Mouse (Mus musculus) limb, embryonic 14.5 days (tissue): ENCODE data around the gene Ints5. TPM values are rescaled to one million over a fixed set of nuclear protein-coding genes. Genes with fewer than 3 reads are reported as not detected.

Experiments
- ATAC-seq: fragments of 200-750 bp; cut with Nextera tagmentation; 2 replicates; pipeline ENCODE4 v1.8.0; 2017; ENCODE audit warnings: low read depth, moderate number of reproducible peaks, moderate TSS enrichment; ENCODE audit not compliant: low FRiP score
- DNase-seq: peaks from one replicate; pipeline ENCODE4 v3.0.0-alpha.2; 2015; ENCODE audit warnings: low spot score
- H3K27ac ChIP-seq: fragments of 300-500 bp; sonication (generic); replicated peaks from 2 replicates; pipeline ENCODE4 v1.5.1; 2014; ENCODE audit warnings: low read depth, mild to moderate bottlenecking, low read length, moderate library complexity, mixed read lengths
- H3K27me3 ChIP-seq: fragments of 300-500 bp; sonication (generic); 2 replicates; pipeline ENCODE4 v1.6.1; 2014; ENCODE audit warnings: low read length, mixed read lengths; ENCODE audit not compliant: control insufficient read depth, insufficient read depth
- H3K36me3 ChIP-seq: fragments of 300-500 bp; sonication (generic); 2 replicates; pipeline ENCODE4 v1.6.1; 2014; ENCODE audit warnings: mild to moderate bottlenecking, low read length, moderate library complexity, mixed read lengths; ENCODE audit not compliant: control insufficient read depth, insufficient read depth
- H3K4me1 ChIP-seq: fragments of 300-500 bp; sonication (generic); 2 replicates; pipeline ENCODE4 v1.6.1; 2014; ENCODE audit warnings: antibody characterized with exemption, low read length, mixed read lengths; ENCODE audit not compliant: control insufficient read depth, insufficient read depth
- H3K4me2 ChIP-seq: fragments of 300-500 bp; sonication (generic); replicated peaks from 2 replicates; pipeline ENCODE4 v1.6.1; 2014; ENCODE audit warnings: low read depth, mild to moderate bottlenecking, low read length, moderate library complexity; ENCODE audit not compliant: severe bottlenecking
- H3K4me3 ChIP-seq: fragments of 300-500 bp; sonication (generic); replicated peaks from 2 replicates; pipeline ENCODE4 v1.5.1; 2014; ENCODE audit warnings: low read length
- H3K9ac ChIP-seq: fragments of 300-500 bp; sonication (generic); 2 replicates; pipeline ENCODE4 v1.6.1; 2014; ENCODE audit warnings: mild to moderate bottlenecking, low read depth, low read length, moderate library complexity; ENCODE audit not compliant: severe bottlenecking
- H3K9me3 ChIP-seq: fragments of 300-500 bp; sonication (generic); 2 replicates; pipeline ENCODE4 v1.6.1; 2016; ENCODE audit warnings: low read length; ENCODE audit not compliant: control insufficient read depth
- POLR2A ChIP-seq: fragments of 200-500 bp; IDR thresholded peaks from 2 replicates; pipeline ENCODE4 v1.8.0; 2012; ENCODE audit warnings: inconsistent platforms, mild to moderate bottlenecking, moderate library complexity, borderline replicate concordance; ENCODE audit not compliant: insufficient read depth, insufficient read length; ENCODE audit errors: extremely low read depth
- WGBS: fragments of 180-500 bp; shearing (Covaris S2); extraction: QIAGEN DNeasy Blood & Tissue Kit; methylation state at CpG from one replicate; pipeline ENCODE4 v1.1.7; 2014; 5-methylcytosine and 5-hydroxymethylcytosine counted together
- microRNA-seq: library from miRNA; unstranded; fragments of <30 nt; microRNA quantifications from one replicate; pipeline ENCODE4, GENCODE M21; 2016
- polyA plus RNA-seq, 2 experiments: library from polyadenylated mRNA; depleted of rRNA in 1 of 2; stranded (reverse) in 1 of 2; unstranded in 1 of 2; fragments of >200 nt; fragmentation: Nextera tagmentation in 1 of 2; extraction: Ambion mirVana in 1 of 2; gene quantifications; 2 replicates each; pipeline versions ENCODE4 v1.2.1 to v1.2.3; 2012 to 2014

The Ints5 gene
- polyA plus RNA-seq, 2 experiments = 33.4 to 34.5 TPM

GRCm38 (mm10) chr19:8943047-8943446 lies 50.2 kb downstream of the Ints5 start:
- H3K27ac ChIP-seq = peak overlapping the region; percentile 94; the same call in 1 of the 2 replicates
- no peak for DNase-seq
- WGBS = 75% methylated on average over 2 of the region's 2 CpGs
- peak overlapping the region; percentile 61 for H3K4me2 ChIP-seq
- no peaks in the 10 kb centered on the region for H3K27me3 ChIP-seq
- H3K4me1 ChIP-seq = peaks cover 21% of the 10 kb centered on the region
- H3K9ac ChIP-seq = peak overlapping the region; percentile 97
- peaks cover 62% of the 10 kb centered on the region for H3K36me3 ChIP-seq
- no peak for TF ChIP-seq POLR2A
- H3K9me3 ChIP-seq = no peaks in the 10 kb centered on the region
- no peak for ATAC-seq
- H3K4me3 ChIP-seq = peak overlapping the region; percentile 91

GRCm38 (mm10) chr19:8944062-8944461 lies 51.3 kb downstream of the Ints5 start:
- TF ChIP-seq POLR2A = no peak
- no peaks in the 10 kb centered on the region for H3K27me3 ChIP-seq
- H3K9me3 ChIP-seq = no peaks in the 10 kb centered on the region
- peak overlapping the region; percentile 28; the same call in 1 of the 2 replicates for H3K9ac ChIP-seq
- H3K4me2 ChIP-seq = peak overlapping the region; percentile 61
- WGBS = 44% methylated on average over 5 of the region's 5 CpGs
- DNase-seq (peak; percentile 23), ATAC-seq (no peak)
- peak overlapping the region; percentile 18; the same call in 1 of the 2 replicates for H3K4me3 ChIP-seq
- H3K27ac ChIP-seq = 0 out of 2 replicates have a peak overlapping the region, but pooled peaks have one; percentile 9
- peaks cover 21% of the 10 kb centered on the region for H3K4me1 ChIP-seq
- peaks cover 62% of the 10 kb centered on the region for H3K36me3 ChIP-seq

GRCm38 (mm10) chr19:8944750-8945149 lies 51.9 kb downstream of the Ints5 start:
- Histone ChIP-seq H3K4me2 (peak overlapping the region; percentile 61; the same call in 1 of the 2 replicates), H3K4me1 (peaks cover 21% of the 10 kb centered on the region), H3K9ac (peak overlapping the region; percentile 13; the same call in 1 of the 2 replicates), H3K9me3 (no peaks in the 10 kb centered on the region), H3K27ac (no peak overlapping the region), H3K27me3 (no peaks in the 10 kb centered on the region), H3K36me3 (peaks cover 61% of the 10 kb centered on the region), H3K4me3 (peak overlapping the region; percentile 18)
- DNase-seq = peak; percentile 89
- 27% methylated on average over 5 of the region's 5 CpGs for WGBS
- no peak for TF ChIP-seq POLR2A
- no peak for ATAC-seq

GRCm38 (mm10) chr19:8945251-8945650 lies 52.4 kb downstream of the Ints5 start:
- no peak for TF ChIP-seq POLR2A
- Histone ChIP-seq H3K27me3 (no peaks in the 10 kb centered on the region), H3K4me3 (peak overlapping the region; percentile 18), H3K4me2 (peak overlapping the region; percentile 61), H3K36me3 (peaks cover 63% of the 10 kb centered on the region), H3K9me3 (no peaks in the 10 kb centered on the region), H3K9ac (peak overlapping the region; percentile 13; the same call in 1 of the 2 replicates), H3K27ac (no peak overlapping the region), H3K4me1 (peaks cover 21% of the 10 kb centered on the region)
- DNase-seq = no peak
- 84% methylated on average over 6 of the region's 6 CpGs for WGBS
- ATAC-seq = no peak

GRCm38 (mm10) chr19:8946929-8947328 lies 54.1 kb downstream of the Ints5 start:
- WGBS = 93% methylated on average over 7 of the region's 7 CpGs
- Histone ChIP-seq H3K36me3 (peaks cover 78% of the 10 kb centered on the region), H3K27me3 (no peaks in the 10 kb centered on the region), H3K9ac (no peak overlapping the region), H3K27ac (no peak overlapping the region), H3K4me2 (no peak overlapping the region), H3K4me1 (peaks cover 14% of the 10 kb centered on the region), H3K9me3 (no peaks in the 10 kb centered on the region), H3K4me3 (no peak overlapping the region)
- no peak for TF ChIP-seq POLR2A
- DNase-seq (no peak), ATAC-seq (no peak)

Small RNA genes within 50 kb of the gene (microRNA-seq; reads per million reads assigned to microRNA genes)
- not detected for gene Mir5136

Other genes starting within 250 kb of the Ints5 start
Only the 30 nearest of the 33 such genes appear.
- gene Slc3a2, start 169.6 kb upstream of the Ints5 start, polyA plus RNA-seq (2012; rRNA removed) = 111 and 123 TPM in 2 replicates
- gene Slc3a2, start 169.6 kb upstream of the Ints5 start, polyA plus RNA-seq (2014; fragmentation: Nextera tagmentation; extraction: Ambion mirVana) = 101 and 109 TPM in 2 replicates
- 66.4 and 66.6 TPM in 2 replicates for gene Wdr74, start 157.2 kb upstream of the Ints5 start, polyA plus RNA-seq (2012; rRNA removed)
- gene Wdr74, start 157.2 kb upstream of the Ints5 start, polyA plus RNA-seq (2014; fragmentation: Nextera tagmentation; extraction: Ambion mirVana) = 85.5 and 87.2 TPM in 2 replicates
- gene 1700092M07Rik, start 152.3 kb upstream of the Ints5 start, polyA plus RNA-seq (2012; rRNA removed) = 1.6 and 3.2 TPM in 2 replicates
- gene 1700092M07Rik, start 152.3 kb upstream of the Ints5 start, polyA plus RNA-seq (2014; fragmentation: Nextera tagmentation; extraction: Ambion mirVana) = 1.6 and 2.1 TPM in 2 replicates
- 188 and 197 TPM in 2 replicates for gene Stx5a, start 151.6 kb upstream of the Ints5 start, polyA plus RNA-seq (2012; rRNA removed)
- 161 and 174 TPM in 2 replicates for gene Stx5a, start 151.6 kb upstream of the Ints5 start, polyA plus RNA-seq (2014; fragmentation: Nextera tagmentation; extraction: Ambion mirVana)
- gene Nxf1, start 135.9 kb upstream of the Ints5 start, polyA plus RNA-seq (2012; rRNA removed) = 263 and 265 TPM in 2 replicates
- 168 and 187 TPM in 2 replicates for gene Nxf1, start 135.9 kb upstream of the Ints5 start, polyA plus RNA-seq (2014; fragmentation: Nextera tagmentation; extraction: Ambion mirVana)
- gene Tmem223, start 122.0 kb upstream of the Ints5 start, polyA plus RNA-seq (2012; rRNA removed) = 192 and 275 TPM in 2 replicates
- gene Tmem223, start 122.0 kb upstream of the Ints5 start, polyA plus RNA-seq (2014; fragmentation: Nextera tagmentation; extraction: Ambion mirVana) = 177 and 220 TPM in 2 replicates
- gene Tmem179b, start 118.5 kb upstream of the Ints5 start, polyA plus RNA-seq (2012; rRNA removed) = 63.5 and 97.1 TPM in 2 replicates
- gene Tmem179b, start 118.5 kb upstream of the Ints5 start, polyA plus RNA-seq (2014; fragmentation: Nextera tagmentation; extraction: Ambion mirVana) = 83.6 and 84.2 TPM in 2 replicates
- 22.4 and 29.1 TPM in 2 replicates for gene Taf6l, start 106.6 kb upstream of the Ints5 start, polyA plus RNA-seq (2012; rRNA removed)
- 21.3 and 21.8 TPM in 2 replicates for gene Taf6l, start 106.6 kb upstream of the Ints5 start, polyA plus RNA-seq (2014; fragmentation: Nextera tagmentation; extraction: Ambion mirVana)
- gene Polr2g, start 94.4 kb upstream of the Ints5 start, polyA plus RNA-seq (2012; rRNA removed) = 135 and 140 TPM in 2 replicates
- 153 and 165 TPM in 2 replicates for gene Polr2g, start 94.4 kb upstream of the Ints5 start, polyA plus RNA-seq (2014; fragmentation: Nextera tagmentation; extraction: Ambion mirVana)
- 3.5 and 3.9 TPM in 2 replicates for gene Zbtb3, start 90.5 kb upstream of the Ints5 start, polyA plus RNA-seq (2012; rRNA removed)
- gene Zbtb3, start 90.5 kb upstream of the Ints5 start, polyA plus RNA-seq (2014; fragmentation: Nextera tagmentation; extraction: Ambion mirVana) = 5.3 and 5.6 TPM in 2 replicates
- gene Ttc9c, start 73.7 kb upstream of the Ints5 start, polyA plus RNA-seq (2012; rRNA removed) = 48.3 and 54.3 TPM in 2 replicates
- 41.8 and 48.5 TPM in 2 replicates for gene Ttc9c, start 73.7 kb upstream of the Ints5 start, polyA plus RNA-seq (2014; fragmentation: Nextera tagmentation; extraction: Ambion mirVana)
- 59.4 and 88.6 TPM in 2 replicates for gene Hnrnpul2, start 73.0 kb upstream of the Ints5 start, polyA plus RNA-seq (2012; rRNA removed)
- 9.5 and 9.6 TPM in 2 replicates for gene Hnrnpul2, start 73.0 kb upstream of the Ints5 start, polyA plus RNA-seq (2014; fragmentation: Nextera tagmentation; extraction: Ambion mirVana)
- 0.51 and 3.0 TPM in 2 replicates for gene AC129217.1, start 63.2 kb upstream of the Ints5 start, polyA plus RNA-seq (2012; rRNA removed)
- not detected in 2 replicates for gene AC129217.1, start 63.2 kb upstream of the Ints5 start, polyA plus RNA-seq (2014; fragmentation: Nextera tagmentation; extraction: Ambion mirVana)
- 48.2 and 63.5 TPM in 2 replicates for gene Bscl2, start 55.5 kb upstream of the Ints5 start, polyA plus RNA-seq (2012; rRNA removed)
- 50.2 and 51.3 TPM in 2 replicates for gene Bscl2, start 55.5 kb upstream of the Ints5 start, polyA plus RNA-seq (2014; fragmentation: Nextera tagmentation; extraction: Ambion mirVana)
- 2.2 and 2.5 TPM in 2 replicates for gene Gng3, start 53.8 kb upstream of the Ints5 start, polyA plus RNA-seq (2012; rRNA removed)
- 4.2 and 5.0 TPM in 2 replicates for gene Gng3, start 53.8 kb upstream of the Ints5 start, polyA plus RNA-seq (2014; fragmentation: Nextera tagmentation; extraction: Ambion mirVana)
- 1.9 and 2.1 TPM in 2 replicates for gene Lrrn4cl, start 42.2 kb upstream of the Ints5 start, polyA plus RNA-seq (2012; rRNA removed)
- 0.70 and 1.6 TPM in 2 replicates for gene Lrrn4cl, start 42.2 kb upstream of the Ints5 start, polyA plus RNA-seq (2014; fragmentation: Nextera tagmentation; extraction: Ambion mirVana)
- gene Ubxn1, start 21.5 kb upstream of the Ints5 start, polyA plus RNA-seq (2012; rRNA removed) = 84.2 and 127 TPM in 2 replicates
- 154 and 166 TPM in 2 replicates for gene Ubxn1, start 21.5 kb upstream of the Ints5 start, polyA plus RNA-seq (2014; fragmentation: Nextera tagmentation; extraction: Ambion mirVana)
- gene Uqcc3, start 12.1 kb upstream of the Ints5 start, polyA plus RNA-seq (2012; rRNA removed) = 33.9 and 51.3 TPM in 2 replicates
- 65.9 and 70.1 TPM in 2 replicates for gene Uqcc3, start 12.1 kb upstream of the Ints5 start, polyA plus RNA-seq (2014; fragmentation: Nextera tagmentation; extraction: Ambion mirVana)
- 6.0 and 6.1 TPM in 2 replicates for gene Lbhd1, start 9.3 kb upstream of the Ints5 start, polyA plus RNA-seq (2012; rRNA removed)
- 59.6 and 70.0 TPM in 2 replicates for gene Lbhd1, start 9.3 kb upstream of the Ints5 start, polyA plus RNA-seq (2014; fragmentation: Nextera tagmentation; extraction: Ambion mirVana)
- gene Gm49403, start 9.1 kb upstream of the Ints5 start, polyA plus RNA-seq (2012; rRNA removed) = not detected in 2 replicates
- gene Gm49403, start 9.1 kb upstream of the Ints5 start, polyA plus RNA-seq (2014; fragmentation: Nextera tagmentation; extraction: Ambion mirVana) = not detected in 2 replicates
- gene 1810009A15Rik, start 4.2 kb upstream of the Ints5 start, polyA plus RNA-seq (2012; rRNA removed) = 50.1 and 92.1 TPM in 2 replicates
- gene 1810009A15Rik, start 4.2 kb upstream of the Ints5 start, polyA plus RNA-seq (2014; fragmentation: Nextera tagmentation; extraction: Ambion mirVana) = 80.2 and 87.6 TPM in 2 replicates
- 0.38 TPM in 1 of 2 replicates, not detected in the other for gene Gm49416, start 4.1 kb upstream of the Ints5 start, polyA plus RNA-seq (2012; rRNA removed)
- gene Gm49416, start 4.1 kb upstream of the Ints5 start, polyA plus RNA-seq (2014; fragmentation: Nextera tagmentation; extraction: Ambion mirVana) = 0.50 TPM in 1 of 2 replicates, not detected in the other
- 212 and 265 TPM in 2 replicates for gene Ganab, start 5.1 kb downstream of the Ints5 start, polyA plus RNA-seq (2012; rRNA removed)
- 91.7 and 99.6 TPM in 2 replicates for gene Ganab, start 5.1 kb downstream of the Ints5 start, polyA plus RNA-seq (2014; fragmentation: Nextera tagmentation; extraction: Ambion mirVana)
- gene B3gat3, start 27.4 kb downstream of the Ints5 start, polyA plus RNA-seq (2012; rRNA removed) = 116 and 142 TPM in 2 replicates
- gene B3gat3, start 27.4 kb downstream of the Ints5 start, polyA plus RNA-seq (2014; fragmentation: Nextera tagmentation; extraction: Ambion mirVana) = 39.7 and 43.0 TPM in 2 replicates
- 5.2 and 7.1 TPM in 2 replicates for gene Rom1, start 36.4 kb downstream of the Ints5 start, polyA plus RNA-seq (2012; rRNA removed)
- gene Rom1, start 36.4 kb downstream of the Ints5 start, polyA plus RNA-seq (2014; fragmentation: Nextera tagmentation; extraction: Ambion mirVana) = 2.0 and 2.4 TPM in 2 replicates
- gene Eml3, start 36.5 kb downstream of the Ints5 start, polyA plus RNA-seq (2012; rRNA removed) = 62.1 and 74.9 TPM in 2 replicates
- gene Eml3, start 36.5 kb downstream of the Ints5 start, polyA plus RNA-seq (2014; fragmentation: Nextera tagmentation; extraction: Ambion mirVana) = 21.5 and 25.2 TPM in 2 replicates
- gene Mta2, start 48.9 kb downstream of the Ints5 start, polyA plus RNA-seq (2012; rRNA removed) = 63.4 and 76.5 TPM in 2 replicates
- 43.8 and 47.2 TPM in 2 replicates for gene Mta2, start 48.9 kb downstream of the Ints5 start, polyA plus RNA-seq (2014; fragmentation: Nextera tagmentation; extraction: Ambion mirVana)
- gene Tut1, start 60.8 kb downstream of the Ints5 start, polyA plus RNA-seq (2012; rRNA removed) = 28.6 and 33.6 TPM in 2 replicates
- gene Tut1, start 60.8 kb downstream of the Ints5 start, polyA plus RNA-seq (2014; fragmentation: Nextera tagmentation; extraction: Ambion mirVana) = 27.6 and 29.2 TPM in 2 replicates
- 530 and 577 TPM in 2 replicates for gene Eef1g, start 74.0 kb downstream of the Ints5 start, polyA plus RNA-seq (2012; rRNA removed)
- 499 and 500 TPM in 2 replicates for gene Eef1g, start 74.0 kb downstream of the Ints5 start, polyA plus RNA-seq (2014; fragmentation: Nextera tagmentation; extraction: Ambion mirVana)
- gene Ahnak, start 96.3 kb downstream of the Ints5 start, polyA plus RNA-seq (2012; rRNA removed) = 21.6 and 31.4 TPM in 2 replicates
- 61.5 and 61.6 TPM in 2 replicates for gene Ahnak, start 96.3 kb downstream of the Ints5 start, polyA plus RNA-seq (2014; fragmentation: Nextera tagmentation; extraction: Ambion mirVana)